Mouse (Mus musculus) intestine, postnatal 0 days (tissue): Measurements from ENCODE around the gene Ccdc171. TPM values are rescaled to one million over a fixed set of nuclear protein-coding genes. Genes with fewer than 3 reads are reported as not detected.

Experiments used
- ATAC-seq: fragments of 200-750 bp; cut with Nextera tagmentation; 2 replicates; pipeline ENCODE4 v1.8.0; 2017; ENCODE audit warnings: mild to moderate bottlenecking, moderate TSS enrichment, moderate library complexity
- H3K27ac ChIP-seq: fragments of 300-500 bp; sonication (generic); 2 replicates; pipeline ENCODE4 v1.5.1; 2014; ENCODE audit warnings: mild to moderate bottlenecking, low read depth, low read length, moderate library complexity
- H3K27me3 ChIP-seq: fragments of 300-500 bp; sonication (generic); replicated peaks from 2 replicates; pipeline ENCODE4 v1.6.1; 2014; ENCODE audit warnings: low read length, mixed read lengths; ENCODE audit not compliant: control insufficient read depth, insufficient read depth
- H3K36me3 ChIP-seq: fragments of 300-500 bp; sonication (generic); 2 replicates; pipeline ENCODE4 v1.6.1; 2014; ENCODE audit warnings: mild to moderate bottlenecking, moderate library complexity; ENCODE audit not compliant: control insufficient read depth, insufficient read depth
- H3K4me1 ChIP-seq: fragments of 300-500 bp; sonication (generic); replicated peaks from 2 replicates; pipeline ENCODE4 v1.6.1; 2014; ENCODE audit warnings: antibody characterized with exemption, low read length, mixed read lengths; ENCODE audit not compliant: control insufficient read depth, insufficient read depth
- H3K4me2 ChIP-seq: fragments of 300-500 bp; sonication (generic); replicated peaks from 2 replicates; pipeline ENCODE4 v1.6.1; 2014; ENCODE audit warnings: low read depth, mild to moderate bottlenecking, moderate library complexity
- H3K4me3 ChIP-seq: fragments of 300-500 bp; sonication (generic); 2 replicates; pipeline ENCODE4 v1.5.1; 2014; ENCODE audit warnings: low read depth, low read length
- H3K9ac ChIP-seq: fragments of 300-500 bp; sonication (generic); 2 replicates; pipeline ENCODE4 v1.6.1; 2014; ENCODE audit warnings: mild to moderate bottlenecking, low read depth, low read length
- H3K9me3 ChIP-seq: fragments of 300-500 bp; sonication (generic); 2 replicates; pipeline ENCODE4 v1.6.1; 2016; ENCODE audit warnings: mixed run types; ENCODE audit not compliant: control insufficient read depth
- CTCF ChIP-seq: sonication (generic); IDR thresholded peaks from 2 replicates; pipeline ENCODE4 v1.5.1; 2016; ENCODE audit warnings: low read depth, mild to moderate bottlenecking, control low read depth, antibody characterized with exemption, moderate library complexity
- WGBS: fragments of 180-500 bp; shearing (Covaris S2); extraction: QIAGEN DNeasy Blood & Tissue Kit; methylation state at CpG from one replicate; pipeline ENCODE4 v1.1.7; 2014; 5-methylcytosine and 5-hydroxymethylcytosine counted together
- polyA plus RNA-seq: library from polyadenylated mRNA; unstranded; fragments of >200 nt; fragmentation: Nextera tagmentation; extraction: Ambion mirVana; gene quantifications from 2 replicates; pipeline ENCODE4 v1.2.1, GENCODE M21; 2015

Gene Ccdc171
- polyA plus RNA-seq, 1 experiment from 2014 or later, result 0.69 TPM

- H3K9ac ChIP-seq, result no peak overlapping the region
- H3K4me3 ChIP-seq, result no peak overlapping the region
- no peak for ATAC-seq
- no peak overlapping the region for H3K27ac ChIP-seq
- peak overlapping the region; percentile 25 for H3K4me2 ChIP-seq
- TF ChIP-seq CTCF, result no peak
- no peaks in the 10 kb centered on the region for H3K9me3 ChIP-seq
- 12% methylated on average over 22 of the region's 22 CpGs for WGBS
- no peaks in the 10 kb centered on the region for H3K27me3 ChIP-seq
- no peaks in the 10 kb centered on the region for H3K4me1 ChIP-seq
- no peaks in the 10 kb centered on the region for H3K36me3 ChIP-seq
Observed at GRCm38 (mm10) chr4:83500154-83501036, 24.9 kb upstream of the Ccdc171 start.

- no peaks in the 10 kb centered on the region for H3K4me1 ChIP-seq
- H3K36me3 ChIP-seq, result no peaks in the 10 kb centered on the region
- no peak overlapping the region for H3K4me3 ChIP-seq
- no peak overlapping the region for H3K27ac ChIP-seq
- no peaks in the 10 kb centered on the region for H3K9me3 ChIP-seq
- ATAC-seq, result no peak
- no peaks in the 10 kb centered on the region for H3K27me3 ChIP-seq
- TF ChIP-seq CTCF, result no peak
- 48% methylated on average over 7 of the region's 7 CpGs for WGBS
- H3K9ac ChIP-seq, result no peak overlapping the region
- H3K4me2 ChIP-seq, result no peak overlapping the region
Observed at GRCm38 (mm10) chr4:83501037-83501430, 24.3 kb upstream of the Ccdc171 start.

GRCm38 (mm10) chr4:83509600-83509999, 15.7 kb upstream of the Ccdc171 start:
- no peak overlapping the region for H3K4me3 ChIP-seq
- H3K27ac ChIP-seq, result no peak overlapping the region
- H3K36me3 ChIP-seq, result no peaks in the 10 kb centered on the region
- WGBS, result 37% methylated on average over 2 of the region's 2 CpGs
- no peaks in the 10 kb centered on the region for H3K4me1 ChIP-seq
- no peak for TF ChIP-seq CTCF
- no peaks in the 10 kb centered on the region for H3K9me3 ChIP-seq
- no peak overlapping the region for H3K4me2 ChIP-seq
- no peaks in the 10 kb centered on the region for H3K27me3 ChIP-seq
- no peak overlapping the region for H3K9ac ChIP-seq
- ATAC-seq, result no peak

GRCm38 (mm10) chr4:83511083-83511482, 14.3 kb upstream of the Ccdc171 start:
- Histone ChIP-seq H3K36me3 (no peaks in the 10 kb centered on the region), H3K27me3 (no peaks in the 10 kb centered on the region), H3K27ac (no peak overlapping the region), H3K4me2 (no peak overlapping the region), H3K4me3 (no peak overlapping the region), H3K9ac (no peak overlapping the region), H3K9me3 (no peaks in the 10 kb centered on the region), H3K4me1 (no peaks in the 10 kb centered on the region)
- ATAC-seq, result no peak
- 77% methylated on average over 8 of the region's 8 CpGs for WGBS
- TF ChIP-seq CTCF, result no peak

GRCm38 (mm10) chr4:83512217-83512616, 13.1 kb upstream of the Ccdc171 start:
- H3K27ac ChIP-seq, result no peak overlapping the region
- H3K4me1 ChIP-seq, result no peaks in the 10 kb centered on the region
- ATAC-seq, result no peak
- H3K27me3 ChIP-seq, result no peaks in the 10 kb centered on the region
- no peaks in the 10 kb centered on the region for H3K36me3 ChIP-seq
- H3K9ac ChIP-seq, result no peak overlapping the region
- H3K4me3 ChIP-seq, result no peak overlapping the region
- TF ChIP-seq CTCF, result no peak
- H3K4me2 ChIP-seq, result no peak overlapping the region
- H3K9me3 ChIP-seq, result no peaks in the 10 kb centered on the region
- WGBS, result 75% methylated on average over 3 of the region's 3 CpGs

GRCm38 (mm10) chr4:83512644-83513043, 12.7 kb upstream of the Ccdc171 start:
- no peak for TF ChIP-seq CTCF
- H3K4me1 ChIP-seq, result no peaks in the 10 kb centered on the region
- H3K4me2 ChIP-seq, result no peak overlapping the region
- H3K9ac ChIP-seq, result no peak overlapping the region
- WGBS, result 55% methylated on average over 2 of the region's 2 CpGs
- H3K27ac ChIP-seq, result no peak overlapping the region
- no peaks in the 10 kb centered on the region for H3K36me3 ChIP-seq
- no peak for ATAC-seq
- H3K9me3 ChIP-seq, result no peaks in the 10 kb centered on the region
- no peaks in the 10 kb centered on the region for H3K27me3 ChIP-seq
- no peak overlapping the region for H3K4me3 ChIP-seq
